Mouse (Mus musculus) neural tube, embryonic 13.5 days (tissue): ENCODE data around the gene Magi1. TPM values are rescaled to one million over a fixed set of nuclear protein-coding genes. Genes with fewer than 3 reads are reported as not detected.
A peak's percentile ranks its signal among the peaks of the same experiment; 100 is the strongest.

Source experiments
- ATAC-seq: fragments of 200-750 bp; cut with Nextera tagmentation; 2 replicates; pipeline ENCODE4 v1.8.0; 2017; ENCODE audit warnings: low read depth, mild to moderate bottlenecking, moderate TSS enrichment, moderate library complexity
- H3K27ac ChIP-seq: fragments of 300-500 bp; sonication (generic); replicated peaks from 2 replicates; pipeline ENCODE4 v1.5.1; 2015; ENCODE audit warnings: moderate library complexity, mild to moderate bottlenecking, inconsistent platforms
- H3K27me3 ChIP-seq: fragments of 300-500 bp; sonication (generic); 2 replicates; pipeline ENCODE4 v1.6.1; 2015; ENCODE audit warnings: mild to moderate bottlenecking, inconsistent platforms
- H3K36me3 ChIP-seq: fragments of 300-500 bp; sonication (generic); 2 replicates; pipeline ENCODE4 v1.6.1; 2015; ENCODE audit warnings: mild to moderate bottlenecking, inconsistent platforms
- H3K4me1 ChIP-seq: fragments of 300-500 bp; sonication (generic); replicated peaks from 2 replicates; pipeline ENCODE4 v1.6.1; 2015; ENCODE audit warnings: inconsistent platforms
- H3K4me2 ChIP-seq: fragments of 300-500 bp; sonication (generic); 2 replicates; pipeline ENCODE4 v1.6.1; 2015; ENCODE audit warnings: inconsistent platforms, mild to moderate bottlenecking, moderate library complexity
- H3K4me3 ChIP-seq: fragments of 300-500 bp; sonication (generic); 2 replicates; pipeline ENCODE4 v1.5.1; 2015; ENCODE audit warnings: mild to moderate bottlenecking, inconsistent platforms
- H3K9ac ChIP-seq: fragments of 300-500 bp; sonication (generic); 2 replicates; pipeline ENCODE4 v1.6.1; 2015; ENCODE audit warnings: moderate library complexity, mild to moderate bottlenecking, inconsistent platforms
- H3K9me3 ChIP-seq: fragments of 300-500 bp; sonication (generic); 2 replicates; pipeline ENCODE4 v1.6.1; 2016; ENCODE audit warnings: inconsistent platforms
- WGBS: fragments of 180-500 bp; shearing (Covaris S2); methylation state at CpG from one replicate; pipeline ENCODE4 v1.1.7; 2015; 5-methylcytosine and 5-hydroxymethylcytosine counted together
- polyA plus RNA-seq: library from polyadenylated mRNA; unstranded; fragments of >200 nt; fragmentation: Nextera tagmentation; extraction: Ambion mirVana; gene quantifications from 2 replicates; pipeline ENCODE4 v1.2.1, GENCODE M21; 2015

Magi1 gene
- polyA plus RNA-seq, 1 experiment from 2014 or later, result 20.9 TPM

DNA sequence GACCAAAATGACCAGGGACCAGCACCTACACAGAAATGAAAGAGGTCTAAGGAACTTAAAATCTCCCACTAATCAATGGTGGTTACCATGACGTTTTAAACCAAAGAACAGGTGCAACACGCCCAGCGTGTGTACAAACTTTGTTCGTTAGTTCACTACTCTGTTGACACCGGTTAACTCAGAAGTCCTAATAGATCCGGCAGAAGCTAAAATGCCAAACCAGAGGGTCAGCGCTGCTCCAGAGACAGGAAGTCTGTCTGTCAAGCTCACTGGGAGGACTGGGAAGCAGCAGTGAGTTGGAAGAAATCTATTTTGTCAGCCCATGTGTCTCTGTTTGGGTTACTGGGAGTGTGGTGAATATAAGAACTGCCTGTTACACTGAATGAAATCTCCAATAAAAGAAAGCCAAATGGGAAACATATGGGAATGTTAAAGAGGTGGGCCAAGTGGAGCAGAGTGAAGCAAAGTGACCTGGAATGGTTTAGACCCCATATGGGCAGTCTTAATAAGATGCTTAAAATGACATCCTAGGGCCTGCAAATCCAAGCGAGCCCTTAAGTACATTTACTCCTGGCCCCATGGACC lies 161.1 kb downstream of the Magi1 start:
- no peak overlapping the region for H3K4me3 ChIP-seq
- 80% methylated on average over 8 of the region's 8 CpGs for WGBS

GRCm38 (mm10) chr6:94121488-94121887 lies 162.2 kb downstream of the Magi1 start:
- Histone ChIP-seq H3K27me3 (no peaks in the 10 kb centered on the region), H3K4me1 (peaks cover 3% of the 10 kb centered on the region; the same call in 1 of the 2 replicates), H3K27ac (no peak overlapping the region), H3K36me3 (no peaks in the 10 kb centered on the region), H3K9me3 (no peaks in the 10 kb centered on the region), H3K4me2 (no peak overlapping the region), H3K9ac (no peak overlapping the region), H3K4me3 (no peak overlapping the region)
- ATAC-seq, result no peak
- 60% methylated on average over 5 of the region's 5 CpGs for WGBS

More for the DNA sequence above, 161.1 kb downstream of the Magi1 start:
- no peaks in the 10 kb centered on the region for H3K36me3 ChIP-seq
- H3K9me3 ChIP-seq, result no peaks in the 10 kb centered on the region
- H3K27me3 ChIP-seq, result no peaks in the 10 kb centered on the region
- no peak overlapping the region for H3K9ac ChIP-seq
- no peak overlapping the region for H3K4me2 ChIP-seq
- H3K4me1 ChIP-seq, result peaks cover 2% of the 10 kb centered on the region; the same call in 1 of the 2 replicates
- ATAC-seq, result no peak
- H3K27ac ChIP-seq, result no peak overlapping the region

GRCm38 (mm10) chr6:94116434-94117432 lies 167.0 kb downstream of the Magi1 start:
- no peaks in the 10 kb centered on the region for H3K27me3 ChIP-seq
- H3K4me3 ChIP-seq, result no peak overlapping the region
- no peak for ATAC-seq
- no peaks in the 10 kb centered on the region for H3K36me3 ChIP-seq
- no peak overlapping the region for H3K9ac ChIP-seq
- H3K4me1 ChIP-seq, result peaks cover 5% of the 10 kb centered on the region; the same call in 1 of the 2 replicates
- no peak overlapping the region for H3K27ac ChIP-seq
- H3K9me3 ChIP-seq, result no peaks in the 10 kb centered on the region
- WGBS, result 54% methylated on average over 6 of the region's 6 CpGs
- H3K4me2 ChIP-seq, result no peak overlapping the region

GRCm38 (mm10) chr6:94111833-94112232 lies 171.9 kb downstream of the Magi1 start:
- Histone ChIP-seq H3K27me3 (no peaks in the 10 kb centered on the region), H3K4me1 (peaks cover 16% of the 10 kb centered on the region; the same call in 1 of the 2 replicates), H3K27ac (no peak overlapping the region), H3K9me3 (no peaks in the 10 kb centered on the region), H3K4me2 (no peak overlapping the region), H3K4me3 (no peak overlapping the region), H3K9ac (no peak overlapping the region), H3K36me3 (no peaks in the 10 kb centered on the region)
- ATAC-seq, result no peak

- no peak overlapping the region for H3K4me2 ChIP-seq
- H3K9ac ChIP-seq, result no peak overlapping the region
- H3K4me3 ChIP-seq, result no peak overlapping the region
- no peaks in the 10 kb centered on the region for H3K27me3 ChIP-seq
- no peaks in the 10 kb centered on the region for H3K9me3 ChIP-seq
- H3K27ac ChIP-seq, result 0 out of 2 replicates have a peak overlapping the region, but pooled peaks have one; percentile 20
- no peaks in the 10 kb centered on the region for H3K36me3 ChIP-seq
- WGBS, result 59% methylated on average over 11 of the region's 11 CpGs
- no peak for ATAC-seq
- H3K4me1 ChIP-seq, result peaks cover 15% of the 10 kb centered on the region
Observed at GRCm38 (mm10) chr6:94107401-94108107, 176.2 kb downstream of the Magi1 start.

DNA sequence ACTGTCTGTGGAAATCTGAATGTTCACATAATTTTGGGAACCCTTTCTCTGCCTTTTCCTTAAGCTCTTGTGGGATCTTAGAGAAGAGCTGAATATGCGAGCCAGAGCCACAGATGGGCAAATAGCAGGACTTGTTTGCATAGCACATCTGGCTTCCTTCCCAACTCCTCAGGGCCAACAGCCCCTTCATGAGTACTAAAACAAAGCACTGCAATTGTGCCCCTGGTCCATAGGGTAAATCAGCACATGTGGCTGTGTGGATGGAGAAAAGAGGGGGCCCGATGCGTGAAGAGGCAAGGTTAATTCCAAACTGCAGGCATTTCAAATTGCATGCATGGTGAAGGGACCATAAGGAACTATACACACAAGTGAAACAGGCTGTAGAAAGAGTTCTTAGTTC lies 180.1 kb downstream of the Magi1 start:
- ATAC-seq, result no peak
- 53% methylated on average over 3 of the region's 3 CpGs for WGBS
- H3K4me2 ChIP-seq, result no peak overlapping the region
- no peak overlapping the region for H3K9ac ChIP-seq
- no peak overlapping the region for H3K27ac ChIP-seq
- peaks cover 15% of the 10 kb centered on the region for H3K4me1 ChIP-seq
- H3K27me3 ChIP-seq, result no peaks in the 10 kb centered on the region
- no peaks in the 10 kb centered on the region for H3K36me3 ChIP-seq
- H3K4me3 ChIP-seq, result no peak overlapping the region
- H3K9me3 ChIP-seq, result no peaks in the 10 kb centered on the region

- Histone ChIP-seq H3K9ac (no peak overlapping the region), H3K4me3 (no peak overlapping the region), H3K9me3 (no peaks in the 10 kb centered on the region), H3K27me3 (no peaks in the 10 kb centered on the region), H3K27ac (no peak overlapping the region), H3K4me2 (no peak overlapping the region), H3K36me3 (no peaks in the 10 kb centered on the region), H3K4me1 (peaks cover 5% of the 10 kb centered on the region)
- ATAC-seq, result no peak
- 63% methylated on average over 5 of the region's 5 CpGs for WGBS
Observed at GRCm38 (mm10) chr6:94101256-94101655, 182.5 kb downstream of the Magi1 start.

GRCm38 (mm10) chr6:94094924-94095685 lies 188.6 kb downstream of the Magi1 start:
- Histone ChIP-seq H3K27ac (no peak overlapping the region), H3K9me3 (no peaks in the 10 kb centered on the region), H3K4me2 (no peak overlapping the region), H3K27me3 (no peaks in the 10 kb centered on the region), H3K9ac (no peak overlapping the region), H3K36me3 (no peaks in the 10 kb centered on the region), H3K4me1 (peaks cover 16% of the 10 kb centered on the region), H3K4me3 (no peak overlapping the region)
- 53% methylated on average over 4 of the region's 4 CpGs for WGBS
- ATAC-seq, result no peak

DNA sequence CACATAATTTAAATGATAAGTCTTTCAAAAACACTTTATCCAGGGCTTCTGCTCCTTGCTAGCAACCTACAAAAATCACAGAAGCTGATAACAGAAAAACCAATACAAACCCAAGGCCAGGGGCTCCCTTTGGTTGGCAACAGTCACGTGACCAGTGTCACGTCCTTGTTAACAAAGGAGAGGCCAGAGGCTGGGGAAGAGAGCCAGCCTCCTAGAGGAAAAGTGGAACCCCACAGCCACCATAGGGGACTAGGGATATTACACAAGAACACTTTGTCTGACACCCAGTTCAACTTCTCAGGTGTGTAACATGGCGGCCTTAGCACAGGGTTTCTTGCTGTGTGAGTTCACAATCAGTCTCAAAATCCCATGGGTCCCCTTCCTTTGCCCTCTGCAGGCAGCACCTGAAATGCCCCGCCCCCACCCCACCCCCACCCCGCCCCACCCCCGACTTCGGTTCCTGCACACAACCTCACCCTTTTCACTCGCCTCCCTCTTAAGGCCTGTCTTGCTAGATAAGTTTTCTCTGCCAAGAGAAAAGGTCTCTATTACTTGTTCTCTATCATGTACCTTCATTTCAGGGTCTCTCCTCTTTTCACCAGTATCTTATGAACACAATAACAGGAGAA lies 190.6 kb downstream of the Magi1 start:
- H3K9ac ChIP-seq, result no peak overlapping the region
- no peak overlapping the region for H3K27ac ChIP-seq
- H3K4me3 ChIP-seq, result no peak overlapping the region
- H3K4me1 ChIP-seq, result peaks cover 17% of the 10 kb centered on the region
- no peaks in the 10 kb centered on the region for H3K9me3 ChIP-seq
- no peak overlapping the region for H3K4me2 ChIP-seq
- H3K36me3 ChIP-seq, result no peaks in the 10 kb centered on the region
- ATAC-seq, result no peak
- no peaks in the 10 kb centered on the region for H3K27me3 ChIP-seq
- whole genome bisulfite sequencing, result 47% methylated on average over 8 of the region's 8 CpGs

- H3K27ac ChIP-seq, result no peak overlapping the region
- H3K4me2 ChIP-seq, result no peak overlapping the region
- peaks cover 17% of the 10 kb centered on the region for H3K4me1 ChIP-seq
- H3K36me3 ChIP-seq, result no peaks in the 10 kb centered on the region
- H3K9me3 ChIP-seq, result no peaks in the 10 kb centered on the region
- ATAC-seq, result no peak
- 79% methylated on average over 4 of the region's 4 CpGs for WGBS
- H3K4me3 ChIP-seq, result no peak overlapping the region
- no peak overlapping the region for H3K9ac ChIP-seq
- H3K27me3 ChIP-seq, result no peaks in the 10 kb centered on the region
Observed at GRCm38 (mm10) chr6:94092500-94092899, 191.2 kb downstream of the Magi1 start.

- Histone ChIP-seq H3K4me1 (peaks cover 16% of the 10 kb centered on the region), H3K4me2 (no peak overlapping the region), H3K4me3 (no peak overlapping the region), H3K9me3 (no peaks in the 10 kb centered on the region), H3K27ac (no peak overlapping the region), H3K36me3 (no peaks in the 10 kb centered on the region), H3K27me3 (no peaks in the 10 kb centered on the region), H3K9ac (no peak overlapping the region)
- no peak for ATAC-seq
- WGBS, result 82% methylated on average over 2 of the region's 2 CpGs
Observed at GRCm38 (mm10) chr6:94086855-94087254, 196.9 kb downstream of the Magi1 start.
